Mouse (Mus musculus) small intestine, adult 2 months (tissue): ENCODE data around the gene D430041D05Rik. TPM values are rescaled to one million over a fixed set of nuclear protein-coding genes. Genes with fewer than 3 reads are reported as not detected.

Experiments used
- H3K27ac ChIP-seq: fragments of 200-500 bp; 2 replicates; pipeline ENCODE4 v1.5.1; 2012; ENCODE audit warnings: low read depth, low read length, control low read depth, inconsistent platforms; ENCODE audit not compliant: insufficient read depth
- H3K27me3 ChIP-seq: fragments of 200-500 bp; 2 replicates; pipeline ENCODE4 v1.6.1; 2012; ENCODE audit warnings: mild to moderate bottlenecking, moderate library complexity, low read length, inconsistent platforms; ENCODE audit not compliant: control insufficient read depth, insufficient read depth
- H3K36me3 ChIP-seq: fragments of 200-500 bp; 2 replicates; pipeline ENCODE4 v1.6.1; 2012; ENCODE audit warnings: mild to moderate bottlenecking, low read length, control low read depth, inconsistent platforms; ENCODE audit not compliant: control insufficient read depth, insufficient read depth
- H3K4me1 ChIP-seq: fragments of 200-500 bp; 2 replicates; pipeline ENCODE4 v1.6.1; 2012; ENCODE audit warnings: low read length, inconsistent platforms, mixed read lengths; ENCODE audit not compliant: control insufficient read depth, insufficient read depth, insufficient read length
- H3K4me3 ChIP-seq: fragments of 200-500 bp; 2 replicates; pipeline ENCODE4 v1.5.1; 2012; ENCODE audit warnings: low read depth, mild to moderate bottlenecking, control low read depth, inconsistent platforms, low read length, moderate library complexity
- CTCF ChIP-seq: fragments of 200-500 bp; IDR thresholded peaks from 2 replicates; pipeline ENCODE4 v1.5.1; 2012; ENCODE audit warnings: low read depth, mild to moderate bottlenecking, control low read depth, inconsistent platforms, low read length, moderate library complexity, mixed read lengths; ENCODE audit not compliant: insufficient replicate concordance, insufficient read length; ENCODE audit errors: extremely low read depth
- POLR2A ChIP-seq: fragments of 200-500 bp; IDR thresholded peaks from 2 replicates; pipeline ENCODE4 v1.6.1; 2012; ENCODE audit warnings: low read depth, mild to moderate bottlenecking, control low read depth, inconsistent platforms, low read length, moderate library complexity
- WGBS: fragments of 180-500 bp; shearing (Covaris S2); methylation state at CpG from one replicate; pipeline ENCODE4 v1.1.7; 2018; 5-methylcytosine and 5-hydroxymethylcytosine counted together
- polyA plus RNA-seq: library from polyadenylated mRNA; depleted of rRNA; stranded (reverse); fragments of >200 nt; gene quantifications from 2 replicates; pipeline ENCODE4 v1.2.3, GENCODE M21; 2012

The D430041D05Rik gene
- polyA plus RNA-seq, 1 experiment: not detected

DNA sequence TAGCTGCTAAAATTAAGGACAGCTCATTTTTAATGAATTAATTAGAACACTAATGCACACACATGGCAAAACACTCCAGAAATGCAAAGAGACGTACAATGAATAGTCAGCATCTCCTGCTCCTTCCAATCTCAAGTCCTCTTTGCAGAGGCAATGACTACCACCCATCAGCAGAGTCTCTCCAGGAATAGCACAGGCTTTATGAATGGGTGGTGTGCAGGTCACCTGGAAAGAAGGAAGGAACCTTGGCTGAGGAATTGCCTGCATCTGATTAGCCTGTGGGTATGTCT lies 58.7 kb downstream of the D430041D05Rik start:
- no peak overlapping the region for H3K4me3 ChIP-seq
- WGBS: 96% methylated on average over 1 of the region's 1 CpGs
- H3K27me3 ChIP-seq: no peaks in the 10 kb centered on the region
- TF ChIP-seq CTCF: no peak
- TF ChIP-seq POLR2A: no peak
- no peak overlapping the region for H3K27ac ChIP-seq
- no peaks in the 10 kb centered on the region for H3K36me3 ChIP-seq
- H3K4me1 ChIP-seq: no peaks in the 10 kb centered on the region

DNA sequence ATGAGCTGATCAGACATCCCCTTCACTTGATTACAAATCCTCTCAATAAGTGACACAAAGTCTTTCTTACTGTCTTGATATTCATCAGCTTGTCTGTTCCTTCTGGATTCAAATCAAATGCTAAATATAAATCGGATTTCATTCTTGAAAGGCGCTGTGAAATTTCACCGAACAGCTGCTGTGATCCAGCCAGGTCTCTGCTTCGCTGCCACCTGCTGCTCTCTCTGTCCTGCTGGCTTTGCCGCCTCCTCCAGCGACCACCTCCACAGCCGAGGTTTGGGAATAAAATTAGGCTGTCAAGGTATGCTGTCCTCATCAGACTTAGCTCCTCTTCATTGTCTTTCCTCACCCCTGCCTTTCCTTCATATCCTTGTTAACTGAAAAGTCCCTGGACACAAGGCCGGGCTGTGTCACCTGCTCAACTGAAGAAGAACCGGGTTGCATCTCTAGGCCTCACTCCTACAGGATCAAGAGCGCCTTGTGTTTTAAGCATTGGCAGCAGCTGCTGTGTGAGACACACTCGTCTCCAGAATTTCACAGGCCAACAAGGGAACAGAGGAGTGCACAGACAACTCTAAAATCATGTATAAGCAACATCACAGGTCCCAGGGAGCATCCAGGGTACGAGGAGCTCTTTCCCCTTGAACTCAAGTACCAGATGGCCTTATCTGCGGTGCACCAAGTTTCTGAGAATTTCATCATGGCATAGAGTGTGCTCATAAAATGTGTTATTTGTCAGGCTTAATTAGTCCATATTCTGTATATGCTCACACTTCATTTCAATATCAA lies 59.2 kb downstream of the D430041D05Rik start:
- Histone ChIP-seq H3K27me3 (no peaks in the 10 kb centered on the region), H3K27ac (no peak overlapping the region), H3K4me1 (no peaks in the 10 kb centered on the region), H3K36me3 (no peaks in the 10 kb centered on the region), H3K4me3 (no peak overlapping the region)
- no peak for TF ChIP-seq POLR2A
- WGBS: 83% methylated on average over 13 of the region's 13 CpGs

DNA sequence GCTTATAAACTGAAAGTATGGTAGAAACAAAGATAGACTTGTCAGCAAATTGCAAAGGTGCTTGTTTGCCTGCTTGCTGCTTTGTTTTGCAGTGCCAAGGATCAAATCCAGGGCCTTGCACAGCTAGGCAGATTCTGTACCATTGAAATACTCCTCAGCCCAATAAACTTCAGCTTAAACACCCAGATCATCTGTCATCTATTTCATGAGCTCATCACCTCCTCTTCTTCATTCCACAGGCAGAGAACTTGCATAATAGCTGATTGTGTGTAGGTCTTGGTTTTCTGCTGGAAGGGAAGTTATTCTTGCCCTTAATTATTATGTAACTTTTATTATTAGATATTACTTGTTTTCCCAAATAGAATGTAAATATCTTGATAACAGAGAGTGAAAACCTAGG lies 73.2 kb downstream of the D430041D05Rik start:
- no peaks in the 10 kb centered on the region for H3K36me3 ChIP-seq
- H3K4me3 ChIP-seq: no peak overlapping the region
- no peak overlapping the region for H3K27ac ChIP-seq
- no peaks in the 10 kb centered on the region for H3K27me3 ChIP-seq
- no peaks in the 10 kb centered on the region for H3K4me1 ChIP-seq
- TF ChIP-seq POLR2A: no peak
- TF ChIP-seq CTCF: no peak

DNA sequence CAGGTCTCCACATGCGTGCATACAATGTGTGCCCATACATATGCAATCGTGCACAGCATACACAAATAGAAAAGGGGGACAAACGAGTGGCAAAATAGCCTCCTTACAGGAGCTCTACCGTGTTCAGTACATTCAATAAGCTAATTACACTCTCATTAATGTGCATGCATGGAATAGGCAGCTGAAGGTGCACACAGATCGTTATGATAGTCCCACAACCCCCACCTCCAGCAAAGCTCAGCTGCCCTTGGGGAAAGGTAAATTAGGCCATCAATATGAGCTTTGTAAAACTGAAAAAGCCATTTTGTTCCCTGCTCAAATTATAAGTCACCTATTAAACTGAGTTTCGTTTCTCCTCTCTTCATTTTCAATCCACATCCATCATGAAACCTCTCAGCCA lies 75.0 kb downstream of the D430041D05Rik start:
- TF ChIP-seq CTCF (no peak), POLR2A (no peak)
- WGBS: 67% methylated on average over 6 of the region's 6 CpGs
- H3K4me1 ChIP-seq: no peaks in the 10 kb centered on the region
- H3K27me3 ChIP-seq: no peaks in the 10 kb centered on the region
- H3K4me3 ChIP-seq: no peak overlapping the region
- no peak overlapping the region for H3K27ac ChIP-seq
- H3K36me3 ChIP-seq: no peaks in the 10 kb centered on the region

DNA sequence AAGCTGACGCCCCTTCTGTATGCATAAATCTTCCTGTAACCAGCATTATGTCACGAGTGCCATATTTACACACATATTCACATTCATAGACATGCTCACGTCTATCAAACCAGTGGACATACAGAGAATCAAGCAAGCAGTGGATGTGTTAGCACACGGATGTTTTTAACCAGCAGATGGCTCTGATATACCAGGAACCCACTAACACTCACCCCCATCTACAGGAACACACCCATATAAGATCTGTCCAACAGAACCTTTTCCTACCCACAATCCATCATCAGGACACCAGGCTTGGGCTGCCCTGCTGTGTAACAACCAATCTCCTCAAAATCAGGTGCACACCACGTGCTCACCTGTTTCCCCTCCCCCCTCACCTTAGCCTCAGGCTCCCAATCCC lies 76.9 kb downstream of the D430041D05Rik start:
- no peak for TF ChIP-seq CTCF
- no peak for TF ChIP-seq POLR2A
- H3K4me3 ChIP-seq: no peak overlapping the region
- no peaks in the 10 kb centered on the region for H3K36me3 ChIP-seq
- H3K27ac ChIP-seq: no peak overlapping the region
- H3K4me1 ChIP-seq: no peaks in the 10 kb centered on the region
- H3K27me3 ChIP-seq: no peaks in the 10 kb centered on the region
- WGBS: 54% methylated on average over 5 of the region's 5 CpGs

DNA sequence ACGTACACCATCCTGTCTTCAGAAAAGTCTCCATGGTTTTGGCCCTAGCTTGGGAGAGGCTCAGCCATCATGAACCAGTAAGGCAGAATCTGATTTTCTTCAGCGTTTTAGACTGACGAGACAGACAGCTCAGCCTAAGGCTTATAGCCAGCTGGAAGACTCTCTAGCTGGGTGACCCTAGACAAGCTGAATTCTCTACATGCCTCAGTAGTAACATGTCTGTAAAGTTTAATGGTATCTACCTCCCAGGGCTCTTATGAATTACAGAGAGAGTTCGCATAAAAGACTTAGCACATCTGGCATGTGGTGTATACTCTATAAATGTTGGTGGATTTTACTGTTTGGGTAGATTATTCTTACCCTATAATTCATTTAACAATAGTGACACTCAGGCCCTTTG lies 78.1 kb downstream of the D430041D05Rik start:
- Histone ChIP-seq H3K4me1 (no peaks in the 10 kb centered on the region), H3K27ac (no peak overlapping the region), H3K36me3 (no peaks in the 10 kb centered on the region), H3K4me3 (no peak overlapping the region), H3K27me3 (no peaks in the 10 kb centered on the region)
- WGBS: 84% methylated on average over 4 of the region's 4 CpGs
- TF ChIP-seq CTCF: no peak
- no peak for TF ChIP-seq POLR2A

DNA sequence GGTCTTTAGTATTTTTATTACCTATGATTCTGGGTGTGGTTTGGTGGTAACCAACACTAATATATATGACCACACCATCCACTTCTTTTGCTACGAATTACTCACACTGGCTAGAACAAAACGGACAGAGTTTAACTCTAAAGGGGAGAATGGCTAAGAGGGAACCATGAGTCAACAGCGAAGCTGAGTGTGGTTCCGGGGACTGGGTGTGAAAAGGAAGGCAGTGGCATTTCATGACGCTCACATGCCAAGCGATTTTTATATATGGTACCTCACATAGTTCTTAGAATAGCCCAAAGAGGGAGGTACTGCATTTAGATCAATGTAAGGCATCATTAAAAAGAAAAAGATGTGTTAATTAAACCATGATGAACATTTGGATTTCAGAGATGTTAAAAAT lies 79.6 kb downstream of the D430041D05Rik start:
- no peak overlapping the region for H3K4me3 ChIP-seq
- 71% methylated on average over 6 of the region's 6 CpGs for WGBS
- TF ChIP-seq CTCF: no peak
- TF ChIP-seq POLR2A: no peak
- H3K4me1 ChIP-seq: no peaks in the 10 kb centered on the region
- H3K27me3 ChIP-seq: no peaks in the 10 kb centered on the region
- no peaks in the 10 kb centered on the region for H3K36me3 ChIP-seq
- H3K27ac ChIP-seq: no peak overlapping the region

DNA sequence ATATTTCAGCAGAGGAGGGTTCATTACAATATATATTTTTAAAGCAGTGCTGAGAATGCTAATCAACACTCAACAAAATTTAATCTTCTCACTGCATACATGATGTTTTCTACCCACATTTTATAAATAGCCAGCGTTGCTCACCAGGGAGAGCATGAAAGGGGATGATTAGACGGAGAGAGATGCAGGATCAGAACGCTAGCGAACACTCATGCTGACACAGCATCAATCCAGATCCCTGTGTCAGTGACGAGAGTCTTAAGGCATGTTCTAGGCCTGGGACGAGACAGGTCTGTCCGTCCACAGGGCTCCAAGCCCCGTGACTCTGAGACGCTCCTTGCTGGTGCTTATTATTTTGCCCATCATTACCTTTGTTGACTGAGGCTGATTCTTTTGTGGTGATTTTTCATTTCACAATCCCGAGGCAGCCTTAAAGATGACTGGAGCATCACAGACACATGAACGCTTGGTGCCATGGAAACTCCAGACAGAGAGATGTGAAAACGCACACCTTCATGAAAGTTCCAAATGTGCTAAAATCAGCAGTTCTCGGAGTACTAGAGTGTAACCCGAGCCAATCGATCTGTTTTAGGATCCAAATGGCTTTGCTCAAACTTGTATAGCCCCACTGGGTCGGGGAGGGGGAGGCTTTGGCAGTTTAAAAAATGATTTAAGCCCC lies 83.6 kb downstream of the D430041D05Rik start:
- WGBS: 79% methylated on average over 16 of the region's 16 CpGs
- TF ChIP-seq POLR2A: no peak
- no peak for TF ChIP-seq CTCF
- no peaks in the 10 kb centered on the region for H3K36me3 ChIP-seq

More for the DNA sequence above, 83.6 kb downstream of the D430041D05Rik start:
- no peaks in the 10 kb centered on the region for H3K27me3 ChIP-seq
- no peaks in the 10 kb centered on the region for H3K4me1 ChIP-seq
- no peak overlapping the region for H3K4me3 ChIP-seq
- no peak overlapping the region for H3K27ac ChIP-seq
